Mouse (Mus musculus) midbrain, embryonic 14.5 days (tissue): Measurements from ENCODE around the gene Fam32a. TPM values are rescaled to one million over a fixed set of nuclear protein-coding genes. Genes with fewer than 3 reads are reported as not detected.

Experiments
- ATAC-seq: fragments of 200-750 bp; cut with Nextera tagmentation; 2 replicates; pipeline ENCODE4 v1.8.0; 2017; ENCODE audit warnings: moderate number of reproducible peaks, moderate library complexity; ENCODE audit not compliant: low FRiP score, low TSS enrichment
- DNase-seq: peaks from one replicate; pipeline ENCODE4 v3.0.0-alpha.2; 2015
- H3K27ac ChIP-seq: fragments of 300-500 bp; sonication (generic); replicated peaks from 2 replicates; pipeline ENCODE4 v1.5.1; 2014; ENCODE audit warnings: mild to moderate bottlenecking, low read depth, low read length, moderate library complexity
- H3K27me3 ChIP-seq: fragments of 300-500 bp; sonication (generic); 2 replicates; pipeline ENCODE4 v1.6.1; 2014; ENCODE audit warnings: low read length, control low read depth, mixed read lengths; ENCODE audit not compliant: control insufficient read depth, insufficient read depth
- H3K36me3 ChIP-seq: fragments of 300-500 bp; sonication (generic); 2 replicates; pipeline ENCODE4 v1.6.1; 2014; ENCODE audit warnings: low read length, control low read depth; ENCODE audit not compliant: control insufficient read depth, insufficient read depth
- H3K4me1 ChIP-seq: fragments of 300-500 bp; sonication (generic); 2 replicates; pipeline ENCODE4 v1.6.1; 2014; ENCODE audit warnings: mild to moderate bottlenecking, antibody characterized with exemption, low read length, control low read depth; ENCODE audit not compliant: control insufficient read depth, insufficient read depth
- H3K4me2 ChIP-seq: fragments of 300-500 bp; sonication (generic); 2 replicates; pipeline ENCODE4 v1.6.1; 2014; ENCODE audit warnings: mild to moderate bottlenecking, low read length, moderate library complexity
- H3K4me3 ChIP-seq: fragments of 300-500 bp; sonication (generic); replicated peaks from 2 replicates; pipeline ENCODE4 v1.5.1; 2014; ENCODE audit warnings: low read depth, low read length
- H3K9ac ChIP-seq: fragments of 300-500 bp; sonication (generic); replicated peaks from 2 replicates; pipeline ENCODE4 v1.6.1; 2014; ENCODE audit warnings: mild to moderate bottlenecking, low read length, moderate library complexity
- H3K9me3 ChIP-seq: fragments of 300-500 bp; sonication (generic); 2 replicates; pipeline ENCODE4 v1.6.1; 2016; ENCODE audit warnings: low read length, control low read depth, mixed read lengths; ENCODE audit not compliant: control insufficient read depth
- WGBS: fragments of 180-500 bp; shearing (Covaris S2); extraction: QIAGEN DNeasy Blood & Tissue Kit; methylation state at CpG from one replicate; pipeline ENCODE4 v1.1.7; 2014; 5-methylcytosine and 5-hydroxymethylcytosine counted together
- polyA plus RNA-seq: library from polyadenylated mRNA; unstranded; fragments of >200 nt; fragmentation: Nextera tagmentation; extraction: Ambion mirVana; gene quantifications from 2 replicates; pipeline ENCODE4 v1.2.1, GENCODE M21; 2014

Fam32a gene
- polyA plus RNA-seq, 1 experiment from 2014 or later: 74.6 TPM

DNA sequence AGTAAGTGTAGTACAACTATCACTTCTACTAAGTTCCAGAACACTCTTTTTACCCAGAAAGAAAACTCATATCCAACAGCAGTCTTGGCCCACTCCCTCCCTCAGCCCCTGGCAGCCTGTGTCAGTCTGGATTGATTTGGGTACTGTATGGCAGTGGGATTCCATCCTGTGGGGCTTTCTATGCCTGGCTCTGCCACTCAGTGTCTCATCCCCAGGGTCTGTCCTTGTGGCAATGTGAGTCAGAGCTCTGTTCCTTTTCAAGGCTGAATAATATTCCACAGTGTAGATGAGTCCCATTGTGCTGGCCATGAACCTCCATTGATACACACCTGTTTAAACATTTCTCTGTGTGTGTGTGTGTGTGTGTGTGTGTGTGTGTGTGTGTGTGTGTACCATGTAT lies 47.1 kb downstream of the Fam32a start:
- H3K4me3 ChIP-seq: no peak overlapping the region
- H3K9ac ChIP-seq: no peak overlapping the region
- no peaks in the 10 kb centered on the region for H3K9me3 ChIP-seq
- no peaks in the 10 kb centered on the region for H3K36me3 ChIP-seq
- no peak overlapping the region for H3K4me2 ChIP-seq
- no peaks in the 10 kb centered on the region for H3K27me3 ChIP-seq
- ATAC-seq: no peak
- DNase-seq: no peak
- H3K4me1 ChIP-seq: no peaks in the 10 kb centered on the region
- no peak overlapping the region for H3K27ac ChIP-seq

DNA sequence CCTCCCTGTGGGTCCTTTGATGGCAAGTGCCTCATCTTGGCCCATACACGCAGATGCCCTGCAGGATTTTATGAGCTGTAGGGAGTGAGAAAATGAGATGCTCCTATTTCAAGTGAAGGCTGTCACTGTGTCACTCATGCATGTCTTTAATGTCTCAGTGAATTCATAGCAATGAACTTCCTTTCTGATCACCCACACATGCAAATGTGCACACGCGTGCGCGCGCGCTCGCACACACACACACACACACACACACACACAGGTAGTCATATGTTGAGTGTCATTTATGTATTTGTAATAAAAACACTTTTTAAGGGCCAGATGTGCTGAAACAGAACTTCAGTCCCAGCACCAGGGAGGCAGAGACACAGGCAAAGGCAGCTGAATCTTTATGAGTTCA lies 47.6 kb downstream of the Fam32a start:
- DNase-seq (no peak), ATAC-seq (no peak)
- Histone ChIP-seq H3K27ac (no peak overlapping the region), H3K4me3 (no peak overlapping the region), H3K9me3 (no peaks in the 10 kb centered on the region), H3K36me3 (no peaks in the 10 kb centered on the region), H3K4me2 (no peak overlapping the region), H3K27me3 (no peaks in the 10 kb centered on the region), H3K4me1 (no peaks in the 10 kb centered on the region), H3K9ac (no peak overlapping the region)
- 99% methylated on average over 8 of the region's 8 CpGs for WGBS

GRCm38 (mm10) chr8:72268356-72268755 lies 48.8 kb downstream of the Fam32a start:
- ATAC-seq (no peak), DNase-seq (no peak)
- no peak overlapping the region for H3K4me2 ChIP-seq
- no peak overlapping the region for H3K9ac ChIP-seq
- H3K9me3 ChIP-seq: no peaks in the 10 kb centered on the region
- no peaks in the 10 kb centered on the region for H3K27me3 ChIP-seq
- no peaks in the 10 kb centered on the region for H3K36me3 ChIP-seq
- no peak overlapping the region for H3K27ac ChIP-seq
- H3K4me3 ChIP-seq: no peak overlapping the region
- WGBS: 91% methylated on average over 15 of the region's 15 CpGs
- H3K4me1 ChIP-seq: no peaks in the 10 kb centered on the region

GRCm38 (mm10) chr8:72270606-72271005 lies 51.1 kb downstream of the Fam32a start:
- Histone ChIP-seq H3K36me3 (no peaks in the 10 kb centered on the region), H3K4me1 (no peaks in the 10 kb centered on the region), H3K27me3 (no peaks in the 10 kb centered on the region), H3K4me3 (no peak overlapping the region), H3K27ac (no peak overlapping the region), H3K9ac (no peak overlapping the region), H3K4me2 (no peak overlapping the region), H3K9me3 (no peaks in the 10 kb centered on the region)
- DNase-seq: no peak
- WGBS: 93% methylated on average over 12 of the region's 12 CpGs
- ATAC-seq: no peak

DNA sequence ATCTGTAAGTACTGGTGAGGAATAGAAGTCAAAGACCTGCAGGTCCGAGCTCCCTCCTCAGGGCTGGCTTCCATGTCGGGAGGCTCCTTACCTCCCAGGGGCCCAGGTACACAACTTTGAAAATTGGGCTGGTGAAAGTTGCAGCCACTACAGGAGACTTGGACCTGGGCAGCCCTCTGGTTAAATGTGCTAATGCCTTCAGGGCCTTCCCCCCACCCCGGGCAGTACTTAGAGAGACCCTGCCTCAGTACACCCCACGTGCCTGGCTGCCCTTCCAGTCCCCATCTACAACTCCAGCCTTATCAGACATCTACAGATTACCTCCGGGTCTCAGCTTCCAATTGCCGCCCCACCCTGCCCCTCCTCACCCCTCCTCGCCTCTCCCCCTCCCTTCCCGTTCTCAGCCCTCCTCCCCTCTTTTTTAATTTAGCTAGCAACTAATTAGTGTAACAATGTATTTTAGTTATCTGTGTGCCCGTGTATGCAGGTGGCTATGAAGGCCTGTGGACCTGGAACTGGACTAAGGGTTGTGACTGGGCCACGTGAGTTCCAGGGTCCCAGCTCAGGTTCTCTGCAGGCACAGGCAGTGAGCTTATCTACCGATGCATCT lies 51.6 kb downstream of the Fam32a start:
- WGBS: 77% methylated on average over 11 of the region's 11 CpGs
- ATAC-seq: no peak
- no peaks in the 10 kb centered on the region for H3K27me3 ChIP-seq
- no peaks in the 10 kb centered on the region for H3K36me3 ChIP-seq
- H3K4me3 ChIP-seq: no peak overlapping the region
- H3K4me2 ChIP-seq: no peak overlapping the region
- DNase-seq: no peak
- H3K9me3 ChIP-seq: no peaks in the 10 kb centered on the region
- H3K4me1 ChIP-seq: no peaks in the 10 kb centered on the region
- no peak overlapping the region for H3K27ac ChIP-seq
- H3K9ac ChIP-seq: no peak overlapping the region

DNA sequence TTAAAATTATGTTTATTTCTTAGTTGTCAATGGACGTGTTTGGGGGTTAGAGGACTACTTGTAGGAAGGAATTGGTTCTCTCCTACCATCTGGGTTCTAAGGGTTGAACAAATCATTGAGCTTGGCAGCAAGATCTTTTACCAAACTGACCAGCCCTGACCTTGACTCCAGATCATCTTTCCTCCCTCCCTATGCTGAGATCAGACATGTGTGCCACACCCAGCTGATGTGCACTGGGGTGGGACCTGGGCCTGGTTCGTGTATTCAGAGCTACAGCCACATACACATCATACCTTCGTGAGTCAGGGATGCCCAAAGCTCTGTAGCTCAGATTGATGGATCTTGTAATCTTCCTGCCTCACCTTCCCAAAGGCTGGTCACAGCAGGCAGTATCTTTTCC lies 52.2 kb downstream of the Fam32a start:
- no peak for DNase-seq
- WGBS: 71% methylated on average over 3 of the region's 3 CpGs

GRCm38 (mm10) chr8:72272361-72272760 lies 52.8 kb downstream of the Fam32a start:
- no peak overlapping the region for H3K4me3 ChIP-seq
- peak; percentile 64 for DNase-seq
- WGBS: 16% methylated on average over 3 of the region's 3 CpGs
- H3K27me3 ChIP-seq: no peaks in the 10 kb centered on the region
- H3K4me1 ChIP-seq: no peaks in the 10 kb centered on the region
- no peak overlapping the region for H3K9ac ChIP-seq
- ATAC-seq: no peak
- H3K36me3 ChIP-seq: no peaks in the 10 kb centered on the region
- no peaks in the 10 kb centered on the region for H3K9me3 ChIP-seq
- H3K27ac ChIP-seq: no peak overlapping the region
- no peak overlapping the region for H3K4me2 ChIP-seq

More for the DNA sequence above, 52.2 kb downstream of the Fam32a start:
- no peak overlapping the region for H3K9ac ChIP-seq
- ATAC-seq: no peak
- no peaks in the 10 kb centered on the region for H3K9me3 ChIP-seq
- no peaks in the 10 kb centered on the region for H3K4me1 ChIP-seq
- H3K4me3 ChIP-seq: no peak overlapping the region
- no peaks in the 10 kb centered on the region for H3K36me3 ChIP-seq
- no peak overlapping the region for H3K4me2 ChIP-seq
- H3K27ac ChIP-seq: no peak overlapping the region
- H3K27me3 ChIP-seq: no peaks in the 10 kb centered on the region

DNA sequence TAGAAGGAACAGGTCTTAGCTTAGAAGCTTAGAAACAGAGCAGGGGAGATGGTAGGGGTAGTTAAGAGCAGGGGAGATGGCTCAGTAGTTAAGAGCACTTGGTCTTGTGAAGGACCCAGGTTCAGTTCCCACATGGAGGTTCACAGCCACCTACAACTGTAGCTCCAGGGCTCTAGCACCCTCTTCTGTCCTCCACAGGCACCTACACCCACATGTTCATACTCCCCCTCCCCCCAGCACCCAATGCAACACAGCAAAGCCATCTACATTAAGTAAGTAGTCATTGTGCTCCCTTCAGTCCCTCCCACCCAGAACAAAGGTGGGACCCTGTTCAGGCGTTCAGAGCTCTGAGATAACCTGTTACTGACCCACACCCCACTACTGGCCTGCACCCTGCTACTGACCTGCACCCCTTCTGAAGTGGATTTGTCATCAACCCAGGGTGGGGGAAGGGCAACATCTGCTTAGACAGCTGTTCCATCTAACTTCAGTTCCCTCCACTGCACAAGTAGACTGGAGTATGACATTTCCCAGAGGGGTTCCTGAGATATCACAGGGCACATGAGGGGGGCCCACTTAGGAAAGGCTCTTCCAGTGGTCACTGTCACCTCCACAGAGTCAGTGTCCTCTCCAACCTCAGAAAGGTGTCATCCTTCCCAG lies 53.7 kb downstream of the Fam32a start:
- Histone ChIP-seq H3K9me3 (no peaks in the 10 kb centered on the region), H3K36me3 (no peaks in the 10 kb centered on the region), H3K9ac (no peak overlapping the region), H3K4me3 (no peak overlapping the region), H3K4me1 (no peaks in the 10 kb centered on the region), H3K27me3 (no peaks in the 10 kb centered on the region), H3K27ac (no peak overlapping the region), H3K4me2 (no peak overlapping the region)
- 67% methylated on average over 1 of the region's 1 CpGs for WGBS
- DNase-seq: no peak
- ATAC-seq: no peak

DNA sequence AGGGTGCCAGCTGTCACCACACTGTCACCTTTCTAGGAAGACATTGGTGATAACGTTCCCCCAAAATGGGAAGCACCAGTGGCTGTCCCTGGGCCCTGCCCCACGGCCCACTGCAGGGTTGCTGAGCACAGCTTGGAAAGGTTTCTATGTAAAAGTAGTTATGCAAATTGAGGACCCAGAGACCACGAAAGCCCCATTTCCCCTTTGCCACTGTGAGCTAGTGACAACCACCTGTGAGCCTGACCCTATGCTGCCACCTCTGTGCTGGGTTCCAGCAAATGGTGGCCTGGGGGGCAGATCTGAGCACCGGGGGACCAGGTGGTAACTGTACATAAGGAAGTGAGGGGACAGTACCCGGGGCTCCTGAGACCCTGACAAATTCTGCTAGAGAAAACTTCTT lies 54.3 kb downstream of the Fam32a start:
- 79% methylated on average over 5 of the region's 5 CpGs for WGBS
- Histone ChIP-seq H3K27me3 (no peaks in the 10 kb centered on the region), H3K4me1 (no peaks in the 10 kb centered on the region), H3K4me2 (no peak overlapping the region), H3K4me3 (no peak overlapping the region), H3K36me3 (no peaks in the 10 kb centered on the region), H3K9ac (no peak overlapping the region), H3K9me3 (no peaks in the 10 kb centered on the region), H3K27ac (no peak overlapping the region)
- ATAC-seq: no peak
- DNase-seq: no peak
